Mouse (Mus musculus) brain, embryonic 14.5 days (tissue): ENCODE data around the gene Sost.

Source experiments
- CTCF ChIP-seq: fragments of 200-500 bp; IDR thresholded peaks from 2 replicates; pipeline ENCODE4 v1.5.1; 2012; ENCODE audit warnings: inconsistent platforms, mild to moderate bottlenecking, moderate library complexity, borderline replicate concordance; ENCODE audit not compliant: insufficient read depth, insufficient read length; ENCODE audit errors: extremely low read depth
- POLR2A ChIP-seq: fragments of 200-500 bp; IDR thresholded peaks from 2 replicates; pipeline ENCODE4 v1.6.1; 2012; ENCODE audit warnings: mild to moderate bottlenecking, inconsistent platforms, borderline replicate concordance; ENCODE audit not compliant: poor library complexity, insufficient read depth, insufficient read length, severe bottlenecking; ENCODE audit errors: extremely low read depth

GRCm38 (mm10) chr11:101991813-101992212, 25.0 kb upstream of the Sost start:
- TF ChIP-seq CTCF, result no peak
- TF ChIP-seq POLR2A, result no peak
